Mouse (Mus musculus) layer of hippocampus, postnatal 36 days (tissue): Measurements from ENCODE around the gene Atmin. TPM values are rescaled to one million over a fixed set of nuclear protein-coding genes. Genes with fewer than 3 reads are reported as not detected.
A peak's percentile ranks its signal among the peaks of the same experiment; 100 is the strongest.

Source experiments
- DNase-seq, 2 experiments: peaks; one replicate each; pipeline ENCODE4 v3.0.0; 2022
- total RNA-seq, 2 experiments: library from RNA; stranded (reverse); gene quantifications; 2 replicates each; pipeline ENCODE4 v1.2.3; 2021

Gene Atmin
- total RNA-seq, 2 experiments from 2014 or later: 37.7 to 39.9 TPM

DNA sequence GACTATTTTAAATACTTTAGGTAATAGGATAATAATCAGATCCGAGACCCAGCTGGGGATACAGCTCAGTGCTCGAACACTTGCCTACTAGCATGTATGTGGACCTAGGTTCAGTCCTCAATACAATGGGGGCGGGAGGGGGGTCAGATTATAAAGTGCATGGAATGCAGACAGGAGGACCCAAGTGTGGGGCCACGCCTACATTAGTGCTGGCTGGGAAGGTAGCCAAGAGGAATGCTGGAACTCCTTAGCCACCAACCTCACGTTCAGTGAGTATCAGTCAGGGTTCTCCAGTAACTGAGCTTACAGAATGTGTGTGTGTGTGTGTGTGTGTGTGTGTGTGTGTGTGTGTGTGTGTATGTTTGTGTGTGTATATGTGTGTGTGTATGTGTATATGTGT lies 8.2 kb downstream of the Atmin start:
- no peak for DNase-seq

GRCm38 (mm10) chr8:116951778-116952177 lies 8.6 kb downstream of the Atmin start:
- no peak for DNase-seq

DNA sequence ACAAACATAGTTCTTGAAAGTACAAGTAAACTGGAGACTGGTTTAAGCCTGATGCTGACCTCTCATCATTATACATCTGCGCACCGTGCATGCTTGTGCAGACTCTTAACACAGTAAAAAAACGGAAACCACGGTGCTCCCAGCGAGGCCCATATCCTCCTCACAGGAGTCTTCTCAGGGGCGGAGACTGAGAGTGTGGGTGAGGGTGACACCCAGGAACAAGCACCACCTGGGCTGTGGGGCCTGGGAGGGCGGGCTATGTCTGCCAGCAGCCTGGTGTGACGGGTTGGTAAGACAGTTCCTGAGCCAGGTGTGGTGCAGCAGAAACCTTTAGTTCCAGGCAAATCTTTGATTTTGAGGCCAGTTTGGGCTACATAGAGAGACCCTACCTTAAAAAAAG lies 9.2 kb downstream of the Atmin start:
- no peak for DNase-seq

DNA sequence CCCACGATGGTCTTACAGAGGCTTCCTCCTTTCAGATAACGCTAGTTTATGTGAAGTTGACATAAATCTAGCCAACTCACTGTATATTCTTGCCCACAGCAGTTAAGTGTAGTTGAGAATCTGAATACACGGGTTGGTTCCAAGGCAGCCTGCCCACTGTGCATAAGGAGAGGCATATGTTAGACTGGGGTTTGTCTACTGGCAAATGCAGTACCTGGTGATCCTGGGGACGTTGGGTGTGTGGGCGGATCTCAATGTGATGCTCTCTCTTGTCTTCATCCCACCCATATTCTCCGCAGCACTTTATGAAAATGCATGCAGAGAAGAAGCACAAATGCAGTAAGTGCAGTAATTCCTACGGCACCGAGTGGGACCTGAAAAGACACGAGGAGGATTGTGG lies 11.2 kb downstream of the Atmin start:
- peak; percentile 69 to 74 for DNase-seq

DNA sequence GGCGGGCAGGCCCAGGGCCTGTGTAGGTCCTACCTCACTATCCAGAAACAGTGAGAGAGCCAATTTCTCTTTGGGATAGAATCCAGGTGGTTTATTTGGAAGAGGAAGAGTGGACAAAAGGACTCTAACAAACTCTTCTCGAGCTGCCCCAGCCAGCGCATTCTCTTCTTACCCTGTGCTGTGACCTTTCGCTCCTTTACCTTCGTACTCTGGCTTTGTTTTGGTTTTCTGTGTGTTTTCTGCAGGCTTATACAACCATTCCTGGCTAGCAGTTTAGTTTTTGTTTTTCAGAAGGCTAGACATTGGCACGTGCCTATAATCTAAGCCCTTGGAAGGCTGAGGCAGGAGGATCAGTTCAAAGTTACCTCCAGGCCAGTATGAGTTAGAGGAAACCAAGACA lies 26.3 kb downstream of the Atmin start:
- no peak for DNase-seq

GRCm38 (mm10) chr8:116975066-116975465 lies 31.9 kb downstream of the Atmin start:
- no peak for DNase-seq

- DNase-seq: no peak
Observed at GRCm38 (mm10) chr8:116975606-116976005, 32.4 kb downstream of the Atmin start.

DNA sequence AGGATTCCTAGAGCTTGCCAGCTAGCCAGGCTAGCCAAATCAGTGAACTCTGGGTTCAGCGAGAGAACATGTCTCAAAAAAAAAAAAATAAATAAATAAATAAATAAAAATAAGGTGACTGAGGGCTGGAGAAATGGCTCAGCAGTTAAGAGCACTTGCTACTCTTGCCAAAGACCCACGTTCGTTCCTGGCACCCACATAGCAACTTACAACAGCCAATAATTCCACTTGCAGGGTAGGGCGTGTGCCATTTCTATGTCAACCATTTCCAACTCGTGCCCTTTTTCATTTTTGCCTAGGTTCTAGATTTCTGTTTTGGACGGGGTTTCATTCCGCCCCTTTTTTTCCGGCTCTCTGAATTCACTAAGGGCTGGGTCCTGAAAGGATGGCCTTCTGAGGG lies 34.9 kb downstream of the Atmin start:
- no peak for DNase-seq

DNA sequence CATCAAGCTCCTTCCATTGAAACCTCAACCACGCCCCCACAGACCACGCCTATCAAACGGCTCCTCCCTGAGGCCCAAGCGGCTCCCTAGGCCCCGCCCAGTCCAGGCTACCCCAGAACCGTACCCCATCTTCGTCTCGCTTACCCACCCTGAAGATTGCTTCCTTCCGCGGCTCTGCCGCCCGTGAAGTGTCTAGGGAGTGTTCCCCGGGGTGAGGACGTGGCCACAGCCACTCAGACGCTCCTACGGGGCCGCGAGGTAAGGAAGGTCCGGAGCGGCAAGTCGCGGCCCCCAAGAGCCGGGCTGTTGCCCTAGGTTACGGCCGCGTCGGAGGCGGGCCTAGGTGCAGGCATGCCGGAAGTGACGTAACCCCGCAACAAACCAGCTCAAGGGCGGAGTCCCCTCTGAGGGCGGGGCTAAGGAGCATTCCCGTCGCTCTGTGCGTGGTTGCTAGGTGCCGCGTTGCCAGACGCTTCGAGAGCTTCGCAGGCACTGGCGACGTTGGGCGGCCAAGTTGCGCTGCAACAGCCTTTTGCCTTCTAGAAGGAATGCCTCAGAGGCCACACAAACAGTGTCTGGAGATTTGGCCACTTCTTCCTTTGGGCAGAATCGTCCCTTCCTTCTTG lies 35.6 kb downstream of the Atmin start, which contains the start of gene 1700030J22Rik:
TSS of gene 1700030J22Rik (minus strand) at position 329 of the 626 bp plus-strand sequence.
- peak; percentile 97 to 98 for DNase-seq

DNA sequence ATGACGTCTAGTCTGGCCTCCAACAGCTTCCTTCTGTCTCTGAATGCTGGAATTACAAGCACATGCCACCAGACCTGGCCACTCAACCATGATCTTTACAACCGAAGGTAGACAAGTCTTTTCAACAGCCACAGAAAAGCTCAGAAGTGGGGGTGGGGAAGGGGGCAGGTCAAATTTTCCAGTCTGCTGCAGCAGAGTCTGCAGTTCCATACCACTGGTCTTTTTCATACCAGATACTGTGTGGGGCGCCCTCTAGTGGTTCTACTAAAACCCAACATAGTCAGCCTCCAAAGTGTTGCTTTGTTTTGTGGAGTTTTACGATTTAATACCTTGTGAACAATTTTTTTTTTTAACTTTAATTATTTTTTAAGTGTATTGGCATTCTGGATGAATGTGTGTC lies 36.9 kb downstream of the Atmin start:
- DNase-seq: peak; percentile 20 to 38

- DNase-seq: no peak
Observed at GRCm38 (mm10) chr8:116989842-116990241, 46.6 kb downstream of the Atmin start.

DNA sequence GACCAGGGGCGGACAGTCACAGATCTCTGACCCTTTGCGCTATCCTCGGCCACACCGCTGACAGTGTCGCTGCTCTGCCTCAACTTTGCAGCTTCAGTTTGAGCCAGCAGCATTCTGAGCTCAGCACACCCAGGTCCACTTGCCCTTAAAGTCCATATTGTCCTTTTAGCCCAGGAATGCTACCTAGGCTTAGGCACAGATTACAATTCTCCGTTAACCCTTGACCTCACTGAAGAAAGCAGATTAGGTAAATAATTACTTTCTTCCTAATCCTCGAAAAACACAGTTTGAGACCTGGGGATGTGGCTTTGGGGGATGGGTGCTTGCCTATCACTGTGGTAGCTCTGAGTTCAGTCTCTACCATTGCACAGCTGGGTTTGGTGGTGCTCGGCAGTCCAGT lies 48.0 kb downstream of the Atmin start:
- DNase-seq: no peak

DNA sequence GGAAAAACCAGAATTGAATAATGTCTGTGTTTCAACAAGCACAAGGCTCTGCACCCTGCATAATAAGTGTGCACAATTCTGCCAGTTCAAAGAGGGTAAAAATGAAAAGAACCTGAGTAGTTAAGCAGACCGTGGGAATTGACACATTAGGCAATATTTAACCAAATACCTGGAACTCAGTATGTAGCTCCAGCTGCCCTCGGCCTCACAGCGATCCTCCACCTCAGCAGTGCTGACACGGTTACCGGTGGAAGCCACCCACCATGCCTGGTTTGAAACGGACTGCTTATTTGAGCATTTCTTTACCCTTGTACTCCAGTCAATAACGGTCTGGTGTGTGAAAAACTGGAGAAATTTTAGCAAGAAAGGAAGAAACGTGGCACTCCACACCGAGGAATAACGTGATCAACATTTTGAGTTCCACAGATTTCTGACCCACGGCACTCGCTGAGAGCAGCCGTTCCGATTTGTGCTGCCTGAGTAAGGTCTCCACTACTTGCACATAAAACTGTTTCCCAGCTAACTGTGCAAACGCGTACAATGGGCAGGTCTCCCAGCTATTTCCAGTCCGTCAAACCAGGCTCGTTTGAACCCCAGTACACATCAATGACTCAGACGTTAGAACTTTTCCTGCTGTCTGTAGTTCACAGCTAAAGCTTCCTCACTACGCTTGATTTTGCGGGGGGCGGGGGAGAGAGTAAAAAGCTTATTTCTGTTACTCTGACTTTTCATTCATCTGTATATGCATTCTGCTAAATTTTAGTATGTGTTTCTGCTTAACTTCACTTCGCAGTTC lies 49.2 kb downstream of the Atmin start:
- no peak for DNase-seq

DNA sequence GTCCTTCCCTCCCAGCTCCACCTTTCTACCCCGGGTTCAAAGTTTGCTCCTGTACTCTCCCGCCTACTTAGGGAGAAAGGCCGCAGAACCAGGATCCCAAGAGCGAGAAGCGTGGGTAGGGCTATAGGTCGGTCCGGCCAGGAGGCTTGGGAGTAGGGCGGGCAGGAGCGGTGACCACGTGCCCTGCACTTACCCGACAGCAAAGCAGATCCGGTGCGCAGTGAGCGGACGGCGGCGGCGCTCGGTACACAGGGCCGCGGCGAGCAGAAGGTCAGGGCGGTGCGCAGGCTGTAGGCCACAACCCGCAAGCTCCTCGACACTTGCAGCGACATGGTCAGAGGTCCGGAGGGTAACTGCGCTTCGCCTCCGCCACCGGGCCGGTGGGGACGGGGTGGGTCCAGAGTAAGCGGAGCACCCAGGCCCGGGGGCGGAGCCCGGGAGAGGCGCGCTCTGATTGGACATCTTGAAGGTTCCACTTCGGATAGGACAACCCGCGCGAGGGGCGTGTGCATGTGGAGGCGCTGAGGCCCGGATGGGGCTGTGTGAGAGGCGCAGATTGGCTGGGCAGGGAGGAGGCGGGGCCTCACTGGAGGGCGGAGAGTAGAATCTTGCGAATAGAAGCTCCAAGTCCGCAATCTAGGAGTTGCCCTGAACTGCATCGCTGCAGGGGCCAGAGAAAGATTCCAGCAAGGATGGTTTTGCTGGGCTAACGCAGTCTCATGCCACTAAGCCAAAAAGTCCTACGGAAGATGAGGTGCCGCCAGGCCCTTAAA lies 50.1 kb downstream of the Atmin start, which contains the start of gene Gcsh:
TSS of gene Gcsh (minus strand) at position 443 of the 773 bp plus-strand sequence.
- peak; percentile 97 to 98 for DNase-seq

DNA sequence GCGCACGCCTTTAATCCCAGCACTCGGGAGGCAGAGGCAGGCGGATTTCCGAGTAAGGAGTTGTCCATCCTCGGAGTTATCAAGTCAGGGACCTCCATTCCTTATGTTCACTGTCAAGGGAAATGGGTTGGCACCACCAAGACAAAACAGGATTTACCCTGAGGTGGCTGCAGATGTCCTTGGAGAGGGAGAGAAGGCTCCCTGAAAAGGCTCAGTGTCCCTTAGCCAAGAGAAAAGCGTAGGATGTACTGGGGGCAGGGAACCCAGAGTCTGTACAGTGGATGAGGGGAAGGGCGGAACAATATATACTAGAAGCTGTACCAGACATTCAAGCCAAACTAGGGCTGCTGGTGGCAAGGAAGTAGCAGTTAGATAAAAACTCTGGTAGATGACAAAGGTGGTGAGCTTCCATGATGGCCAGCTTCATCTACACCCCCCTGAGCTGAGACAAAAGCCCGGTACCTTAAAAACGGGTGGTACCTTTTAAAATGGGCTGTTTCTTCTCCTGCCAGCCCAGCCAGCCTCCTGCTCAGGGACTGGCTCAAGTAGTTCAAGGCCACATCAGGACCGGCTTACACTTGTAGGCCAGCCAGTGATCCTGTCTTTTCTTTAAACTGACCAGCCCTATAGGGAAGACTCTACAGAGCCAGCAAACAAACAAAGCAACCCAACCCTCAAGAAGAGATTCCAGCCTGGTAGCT lies 51.0 kb downstream of the Atmin start:
- DNase-seq: no peak

Other genes with a start within 250 kb of the Atmin start
- 1 to 10 TPM; 9.5 to 9.9 TPM for gene Cdyl2, start 210.4 kb upstream of the Atmin start, total RNA-seq
- 10 to 100 TPM; 13.2 to 16.0 TPM for gene Cmc2, start 21.9 kb upstream of the Atmin start, total RNA-seq
- gene Cenpn, start 21.7 kb upstream of the Atmin start, total RNA-seq: 1 to 10 TPM; 1.0 to 1.4 TPM
- gene 1700030J22Rik, start 35.6 kb downstream of the Atmin start, total RNA-seq: 1 to 10 TPM; 8.0 TPM
- 10 to 100 TPM; 40.3 to 46.2 TPM for gene Gcsh, start 50.1 kb downstream of the Atmin start, total RNA-seq
- gene Pkd1l2, start 139.1 kb downstream of the Atmin start, total RNA-seq: under 1 TPM in 1 of 2 experiments, not detected in 1; 0.05 TPM
- under 1 TPM in 1 of 2 experiments, not detected in 1; 0.20 TPM for gene Bco1, start 152.5 kb downstream of the Atmin start, total RNA-seq
- 10 to 100 TPM; 18.2 to 18.7 TPM for gene Gan, start 214.7 kb downstream of the Atmin start, total RNA-seq